Comparison of ENCODE assay signal across 4 mouse cellular contexts in the genomic region with DNA sequence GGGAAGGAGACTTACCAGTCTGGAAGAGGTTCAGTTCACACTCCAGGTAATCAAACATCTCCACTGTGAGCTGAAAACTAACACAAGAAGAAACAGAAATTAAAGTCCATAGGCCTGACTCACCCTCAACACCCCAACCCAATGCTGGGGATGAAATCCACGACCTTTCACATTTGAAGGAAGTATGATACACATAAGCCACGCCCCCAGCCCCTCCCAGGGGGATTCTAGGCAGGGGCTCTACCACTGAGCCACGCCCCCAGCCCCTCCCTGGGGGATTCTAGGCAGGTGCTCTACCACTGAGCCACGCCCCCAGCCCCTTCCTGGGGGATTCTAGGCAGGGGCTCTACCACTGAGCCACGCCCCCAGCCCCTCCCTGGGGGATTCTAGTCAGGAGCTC. TPM values are rescaled to one million over a fixed set of nuclear protein-coding genes. Genes with fewer than 3 reads are reported as not detected.
A peak's percentile ranks its signal among the peaks of the same experiment; 100 is the strongest.
DNase-seq lines count a peak whose midpoint lies in the region; TF ChIP-seq lines count a peak whose summit lies in the region.
"Not testable (repeated sequence)": the region's sequence is repeated elsewhere in the genome, so short reads cannot be mapped to it uniquely, and the experiment has no call there.

No protein-coding gene starts in this region.

- not testable (repeated sequence) for H3K4me3 ChIP-seq in CH12.LX (replicated peaks in 1 of 3; ENCODE audit: low read depth in 2 of 3, low read length in 2 of 3, poor library complexity in 1 of 3); left cerebral cortex, adult 2 months

- not testable (repeated sequence) for H3K79me2 ChIP-seq in CH12.LX (replicated peaks; ENCODE audit: control insufficient read depth, extremely low read depth, insufficient read depth, poor library complexity, severe bottlenecking)

- not testable (repeated sequence) for H3K27ac ChIP-seq in CH12.LX (ENCODE audit: insufficient read depth, low read depth)
- peak overlapping the region; percentile 47; the same call in 1 of the 2 replicates for H3K27ac ChIP-seq in left cerebral cortex, adult 2 months

- TF ChIP-seq EP300 in CH12.LX (IDR thresholded peaks at IDR 0.05; ENCODE audit: low read length): not testable (repeated sequence)

- dilution Hi-C loops in CH12.LX (cut with MboI; ENCODE audit: extremely low pct_ligation_motif_present, extremely low pct_unique_long_range_greater_than_20kb, low sequenced_read_pairs): not testable (repeated sequence)

- in situ Hi-C loops in CH12.LX (cut with MboI; ENCODE audit: low pct_ligation_motif_present, low pct_unique_long_range_greater_than_20kb, low sequenced_read_pairs): loop anchor here (10.0 kb wide), 1 partner anchor 47 kb away; no protein-coding TSS in a partner anchor

- not testable (repeated sequence) for TF ChIP-seq POLR2A in CH12.LX (IDR thresholded peaks at IDR 0.05; ENCODE audit: low read depth, low read length)

- H3K9ac ChIP-seq in CH12.LX (ENCODE audit: insufficient read depth, low read depth): not testable (repeated sequence)

- DNase-seq in CH12.LX (ENCODE audit: extremely low read depth): peak; percentile 35
- DNase-seq in R1 (ENCODE audit: low read depth, low spot score): peak; percentile 60
- DNase-seq in left cerebral cortex, adult 2 months (ENCODE audit: extremely low spot score in 1 of 2, low spot score in 2 of 2): not testable (repeated sequence)
- DNase-seq in testis, postnatal 10 days (ENCODE audit: low spot score): peak; percentile 51

- not testable (repeated sequence) for TF ChIP-seq RAD21 in CH12.LX (IDR thresholded peaks at IDR 0.05; ENCODE audit: low read depth, low read length)

- peaks cover 12% of the 10 kb centered on the region for H3K9me3 ChIP-seq in CH12.LX (replicated peaks; ENCODE audit: low read length)

- not testable (repeated sequence) for TF ChIP-seq CTCF in CH12.LX (conservative IDR thresholded peaks at IDR 0.05 in 1 of 2, IDR thresholded peaks at IDR 0.05 in 1 of 2; ENCODE audit: low read depth in 2 of 2, low read length in 2 of 2); left cerebral cortex, adult 2 months (IDR thresholded peaks at IDR 0.05)

- not testable (repeated sequence) for H3K4me2 ChIP-seq in CH12.LX (ENCODE audit: insufficient read depth, low read depth, poor library complexity, severe bottlenecking)

- intact Hi-C loops in left cerebral cortex, adult 2 months (cut with DNase I): not testable (repeated sequence)

- H3K27me3 ChIP-seq in CH12.LX (replicated peaks): not testable (repeated sequence)

- H3K36me3 ChIP-seq in CH12.LX (replicated peaks in 1 of 2; ENCODE audit: control insufficient read depth in 1 of 2, insufficient read depth in 1 of 2, low read length in 1 of 2): peaks cover 4 to 40% of the 10 kb centered on the region in 2 experiments

- H3K4me1 ChIP-seq in CH12.LX (ENCODE audit: control insufficient read depth in 1 of 2, insufficient read depth in 2 of 2): not testable (repeated sequence)

RNA-seq across cellular contexts. Expression of a gene that starts 57.2 kb away (rescaled TPM):
- 9.8 and 10.4 TPM in 2 replicates for total RNA-seq in CH12.LX (2012; rRNA removed)
- 2.4 and 3.4 TPM in 2 replicates for total RNA-seq in CH12.LX (2014; rRNA removed)
- 37.5 and 54.0 TPM in 2 replicates for polyA plus RNA-seq in CH12.LX (2012; ENCODE audit: insufficient read length, low read depth)
- 10 to 100 TPM; 56.6 to 58.3 TPM for total RNA-seq in left cerebral cortex, adult 2 months (2021)

Comparison
In these comparisons a context has a peak if more than half of its experiments do, and no peak if none do; other contexts are left out.
1. RNA of a gene that starts 57.2 kb away (total RNA-seq): 56.6 to 58.3 TPM in left cerebral cortex, adult 2 months; 2.4 to 10.4 TPM in CH12.LX; every median in the first group is over 4 times any median in the second.